Mouse (Mus musculus) forebrain, embryonic 14.5 days (tissue): ENCODE data around the gene AC140267.1. TPM values are rescaled to one million over a fixed set of nuclear protein-coding genes. Genes with fewer than 3 reads are reported as not detected.

Experiments used
- ATAC-seq: fragments of 200-750 bp; cut with Nextera tagmentation; 2 replicates; pipeline ENCODE4 v1.8.0; 2017; ENCODE audit warnings: mild to moderate bottlenecking, moderate library complexity
- DNase-seq: peaks from one replicate; pipeline ENCODE4 v3.0.0-alpha.2; 2015; ENCODE audit warnings: low spot score
- H3K27ac ChIP-seq: fragments of 300-500 bp; sonication (generic); 2 replicates; pipeline ENCODE4 v1.5.1; 2014; ENCODE audit warnings: low read depth, mild to moderate bottlenecking, control low read depth, low read length, moderate library complexity
- H3K27me3 ChIP-seq: fragments of 300-500 bp; sonication (generic); replicated peaks from 2 replicates; pipeline ENCODE4 v1.6.1; 2014; ENCODE audit warnings: low read length, control low read depth, mixed read lengths; ENCODE audit not compliant: control insufficient read depth, insufficient read depth
- H3K36me3 ChIP-seq: fragments of 300-500 bp; sonication (generic); 2 replicates; pipeline ENCODE4 v1.6.1; 2014; ENCODE audit warnings: low read length, control low read depth; ENCODE audit not compliant: control insufficient read depth, insufficient read depth
- H3K4me1 ChIP-seq: fragments of 300-500 bp; sonication (generic); 2 replicates; pipeline ENCODE4 v1.6.1; 2014; ENCODE audit warnings: antibody characterized with exemption, low read length, control low read depth; ENCODE audit not compliant: control insufficient read depth, insufficient read depth
- H3K4me2 ChIP-seq: fragments of 300-500 bp; sonication (generic); 2 replicates; pipeline ENCODE4 v1.6.1; 2014; ENCODE audit warnings: mild to moderate bottlenecking, control low read depth, low read length
- H3K4me3 ChIP-seq: fragments of 300-500 bp; sonication (generic); 2 replicates; pipeline ENCODE4 v1.5.1; 2014; ENCODE audit warnings: low read depth, low read length, control low read depth
- H3K9ac ChIP-seq: fragments of 300-500 bp; sonication (generic); 2 replicates; pipeline ENCODE4 v1.6.1; 2014; ENCODE audit warnings: mild to moderate bottlenecking, low read length, control low read depth, moderate library complexity
- H3K9me3 ChIP-seq: fragments of 300-500 bp; sonication (generic); replicated peaks from 2 replicates; pipeline ENCODE4 v1.6.1; 2016; ENCODE audit warnings: low read length, control low read depth, mixed read lengths; ENCODE audit not compliant: control insufficient read depth
- WGBS: fragments of 180-500 bp; shearing (Covaris S2); extraction: QIAGEN DNeasy Blood & Tissue Kit; methylation state at CpG from one replicate; pipeline ENCODE4 v1.1.7; 2014; 5-methylcytosine and 5-hydroxymethylcytosine counted together
- polyA plus RNA-seq: library from polyadenylated mRNA; unstranded; fragments of >200 nt; fragmentation: Nextera tagmentation; extraction: Ambion mirVana; gene quantifications from 2 replicates; pipeline ENCODE4 v1.2.1, GENCODE M21; 2014

Gene AC140267.1
- polyA plus RNA-seq, 1 experiment from 2014 or later, result not detected

GRCm38 (mm10) chr15:80248596-80248995, 13.0 kb downstream of the AC140267.1 start:
- Histone ChIP-seq H3K9ac (no peak overlapping the region), H3K4me2 (no peak overlapping the region), H3K27me3 (no peaks in the 10 kb centered on the region), H3K36me3 (peaks cover 75% of the 10 kb centered on the region), H3K27ac (no peak overlapping the region), H3K4me1 (no peaks in the 10 kb centered on the region), H3K4me3 (no peak overlapping the region), H3K9me3 (no peaks in the 10 kb centered on the region)
- 97% methylated on average over 1 of the region's 1 CpGs for WGBS
- DNase-seq (no peak), ATAC-seq (no peak)

DNA sequence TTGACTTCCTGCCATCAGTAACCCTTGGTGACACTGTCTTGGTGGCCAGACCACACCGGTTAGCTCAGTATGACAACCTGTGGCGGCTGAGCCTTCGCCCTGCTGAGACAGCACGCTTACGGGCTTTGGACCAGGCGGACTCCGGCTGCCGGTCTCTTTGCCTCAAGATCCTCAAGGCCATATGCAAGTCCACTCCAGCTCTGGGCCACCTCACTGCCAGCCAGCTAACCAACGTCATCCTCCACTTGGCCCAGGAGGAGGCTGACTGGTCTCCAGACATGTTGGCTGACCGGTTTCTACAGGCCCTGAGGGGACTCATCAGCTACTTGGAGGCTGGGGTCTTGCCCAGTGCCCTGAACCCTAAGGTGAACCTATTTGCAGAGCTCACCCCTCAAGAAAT, 14.0 kb downstream of the AC140267.1 start:
- Histone ChIP-seq H3K36me3 (peaks cover 68% of the 10 kb centered on the region), H3K27me3 (no peaks in the 10 kb centered on the region)

DNA sequence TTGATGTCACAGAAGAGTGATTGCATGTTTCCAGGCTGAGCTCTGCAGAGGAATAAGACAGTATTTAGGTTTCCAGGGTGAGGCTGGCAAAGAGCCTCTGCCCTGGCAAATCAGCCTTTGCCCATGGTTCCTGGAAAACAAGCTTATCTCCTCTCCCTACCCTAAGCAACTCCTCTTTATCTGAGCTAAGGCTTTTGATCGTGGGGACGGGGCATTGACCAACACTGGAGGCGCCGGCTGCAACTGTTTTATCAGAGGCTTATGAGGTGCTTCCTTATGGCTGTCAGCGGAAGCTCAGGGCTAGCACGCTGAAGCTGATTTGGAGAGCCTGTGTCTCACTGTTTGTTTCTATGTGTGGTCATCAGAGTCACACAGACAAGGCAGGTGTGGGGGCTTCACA, 15.0 kb downstream of the AC140267.1 start:
- Histone ChIP-seq H3K4me1 (peaks cover 7% of the 10 kb centered on the region), H3K9ac (no peak overlapping the region), H3K27me3 (no peaks in the 10 kb centered on the region), H3K36me3 (peaks cover 63% of the 10 kb centered on the region), H3K4me2 (no peak overlapping the region), H3K27ac (no peak overlapping the region), H3K9me3 (no peaks in the 10 kb centered on the region), H3K4me3 (no peak overlapping the region)
- 95% methylated on average over 6 of the region's 6 CpGs for WGBS
- ATAC-seq (no peak), DNase-seq (no peak)

More for the DNA sequence above, 14.0 kb downstream of the AC140267.1 start:
- Histone ChIP-seq H3K4me1 (peaks cover 7% of the 10 kb centered on the region), H3K4me3 (no peak overlapping the region), H3K4me2 (no peak overlapping the region), H3K27ac (no peak overlapping the region), H3K9me3 (no peaks in the 10 kb centered on the region), H3K9ac (no peak overlapping the region)
- no peak for ATAC-seq
- WGBS, result 94% methylated on average over 10 of the region's 10 CpGs
- DNase-seq, result no peak

GRCm38 (mm10) chr15:80253530-80253929, 17.9 kb downstream of the AC140267.1 start:
- no peak overlapping the region for H3K4me3 ChIP-seq
- no peaks in the 10 kb centered on the region for H3K27me3 ChIP-seq
- no peak for DNase-seq
- no peak overlapping the region for H3K27ac ChIP-seq
- H3K4me2 ChIP-seq, result no peak overlapping the region
- 27% methylated on average over 2 of the region's 2 CpGs for WGBS
- H3K9me3 ChIP-seq, result no peaks in the 10 kb centered on the region
- no peak overlapping the region for H3K9ac ChIP-seq
- H3K4me1 ChIP-seq, result peaks cover 21% of the 10 kb centered on the region
- peaks cover 59% of the 10 kb centered on the region for H3K36me3 ChIP-seq
- no peak for ATAC-seq

GRCm38 (mm10) chr15:80254207-80254606, 18.6 kb downstream of the AC140267.1 start:
- Histone ChIP-seq H3K27ac (peak overlapping the region; percentile 99), H3K4me2 (peak overlapping the region; percentile 97), H3K36me3 (peaks cover 57% of the 10 kb centered on the region), H3K9me3 (no peaks in the 10 kb centered on the region), H3K9ac (peak overlapping the region; percentile 100), H3K27me3 (no peaks in the 10 kb centered on the region), H3K4me1 (peaks cover 21% of the 10 kb centered on the region), H3K4me3 (peak overlapping the region; percentile 100)
- no peak for DNase-seq
- no peak for ATAC-seq
- 48% methylated on average over 6 of the region's 6 CpGs for WGBS

DNA sequence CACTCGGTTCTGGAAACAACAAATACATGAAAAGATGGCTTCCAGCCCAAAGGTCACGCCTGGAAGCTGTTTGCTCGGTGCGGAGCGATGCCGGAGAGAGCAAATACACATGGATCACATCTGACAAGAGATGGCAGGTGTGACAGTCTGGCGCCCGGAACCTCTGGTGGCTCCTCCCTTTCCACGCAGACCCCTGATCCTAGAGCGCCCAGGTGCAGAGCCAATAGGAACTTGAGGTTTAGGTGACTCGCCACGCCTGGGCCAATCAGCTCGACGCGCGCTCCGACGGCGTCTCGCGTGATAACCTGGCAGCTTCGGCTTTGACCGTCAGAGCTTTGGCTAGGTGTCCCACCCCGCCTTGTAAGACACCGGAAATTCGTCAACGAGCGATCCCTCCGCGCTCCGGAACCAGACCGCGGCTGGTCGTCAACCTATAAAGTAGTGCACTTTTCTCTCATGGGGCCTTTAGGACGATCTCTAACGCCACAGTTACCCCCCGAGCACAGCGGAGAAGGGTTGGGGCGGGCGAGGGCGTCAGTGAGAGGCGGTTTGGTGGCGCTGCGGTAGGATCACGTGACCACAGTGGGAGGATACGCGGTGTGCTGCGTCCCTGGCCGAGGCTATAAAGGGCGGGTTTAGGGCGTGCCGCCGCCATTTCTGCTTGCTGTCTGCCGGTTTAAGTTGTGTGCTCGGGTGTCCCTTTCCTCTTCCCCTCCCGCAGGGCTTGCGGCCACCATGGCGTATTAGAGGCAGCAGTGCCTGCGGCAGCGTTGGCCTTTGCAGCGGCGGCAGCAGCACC, 19.4 kb downstream of the AC140267.1 start, which contains the start of gene Atf4:
Gene Atf4, plus strand, starts transcription at position 338 of the 799 bp plus-strand sequence.
- Histone ChIP-seq H3K9ac (peak within 1 kb of the TSS; percentile 100), H3K9me3 (no peaks in the 10 kb centered on the region), H3K4me1 (peaks cover 21% of the 10 kb centered on the region), H3K27me3 (no peaks in the 10 kb centered on the region), H3K27ac (peak within 1 kb of the TSS; percentile 99), H3K4me3 (peak within 1 kb of the TSS; percentile 100), H3K36me3 (peaks cover 57% of the 10 kb centered on the region), H3K4me2 (peak within 1 kb of the TSS; percentile 97)
- ATAC-seq, result peak; percentile 97
- under 1% methylated on average over 62 of the region's 62 CpGs for WGBS
- peak; percentile 100 for DNase-seq

GRCm38 (mm10) chr15:80255646-80256121, 20.0 kb downstream of the AC140267.1 start:
- Histone ChIP-seq H3K9ac (peak overlapping the region; percentile 100), H3K4me2 (peak overlapping the region; percentile 97), H3K4me1 (peaks cover 21% of the 10 kb centered on the region), H3K4me3 (peak overlapping the region; percentile 100), H3K36me3 (peaks cover 53% of the 10 kb centered on the region), H3K9me3 (no peaks in the 10 kb centered on the region), H3K27ac (peak overlapping the region; percentile 99), H3K27me3 (no peaks in the 10 kb centered on the region)
- 0% methylated on average over 37 of the region's 51 CpGs for WGBS
- ATAC-seq (peak; percentile 9), DNase-seq (peak; percentile 77)

DNA sequence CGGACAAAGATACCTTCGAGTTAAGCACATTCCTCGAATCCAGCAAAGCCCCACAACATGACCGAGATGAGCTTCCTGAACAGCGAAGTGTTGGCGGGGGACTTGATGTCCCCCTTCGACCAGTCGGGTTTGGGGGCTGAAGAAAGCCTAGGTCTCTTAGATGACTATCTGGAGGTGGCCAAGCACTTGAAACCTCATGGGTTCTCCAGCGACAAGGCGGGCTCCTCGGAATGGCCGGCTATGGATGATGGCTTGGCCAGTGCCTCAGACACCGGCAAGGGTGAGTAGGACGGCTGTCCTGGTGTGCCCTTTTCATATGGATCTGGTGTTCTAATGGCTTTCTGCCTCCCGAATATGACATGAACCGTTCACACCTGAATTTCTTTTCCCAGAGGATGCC, 20.6 kb downstream of the AC140267.1 start:
- peaks cover 52% of the 10 kb centered on the region for H3K36me3 ChIP-seq
- no peaks in the 10 kb centered on the region for H3K27me3 ChIP-seq
- H3K4me1 ChIP-seq, result peaks cover 21% of the 10 kb centered on the region
- peak overlapping the region; percentile 97 for H3K4me2 ChIP-seq
- no peak for ATAC-seq
- peak overlapping the region; percentile 99 for H3K27ac ChIP-seq
- no peak for DNase-seq
- WGBS, result 12% methylated on average over 16 of the region's 16 CpGs
- no peaks in the 10 kb centered on the region for H3K9me3 ChIP-seq
- peak overlapping the region; percentile 100 for H3K9ac ChIP-seq
- peak overlapping the region; percentile 100 for H3K4me3 ChIP-seq
